In the genomic region with DNA sequence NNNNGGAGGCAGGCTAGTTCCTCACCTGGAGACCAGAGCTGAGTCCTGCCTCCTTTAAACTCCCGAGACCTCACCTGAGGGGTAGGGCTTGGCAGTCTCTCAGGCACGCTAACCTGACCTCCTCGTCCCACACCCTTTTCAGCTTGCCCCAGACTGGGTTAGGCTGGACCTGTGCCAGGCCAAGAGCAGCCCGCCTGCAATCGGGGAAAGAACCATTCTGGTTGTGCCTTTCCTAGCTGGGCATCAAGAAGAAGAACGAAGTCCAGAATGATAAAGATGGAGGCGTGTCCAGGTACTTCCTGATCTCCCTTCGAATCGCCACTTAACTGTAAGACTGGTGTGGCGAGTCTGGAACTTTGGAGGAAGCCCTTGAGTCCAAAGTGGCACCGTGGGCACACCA, we compare ENCODE assay signal across 15 mouse cellular contexts. TPM values are rescaled to one million over a fixed set of nuclear protein-coding genes. Genes with fewer than 3 reads are reported as not detected.
DNase-seq lines count a peak whose midpoint lies in the region; ATAC-seq and TF ChIP-seq lines count a peak whose summit lies in the region.
"Had no signal": no experiment of that assay in that cellular context is flagged by ENCODE, and none has a peak within 500 bp of the region (broad histone marks: within the 10 kb centered on the region; RNA-seq: fewer than 3 reads in every experiment).

No protein-coding gene starts in this region.

- no peak for TF ChIP-seq EP300 in lung, postnatal 0 days (IDR thresholded peaks at IDR 0.05)

- TF ChIP-seq CTCF in lung, postnatal 0 days (IDR thresholded peaks at IDR 0.05), result no peak

- ATAC-seq in heart, embryonic 13.5 days (ENCODE audit: extremely low read depth, insufficient number of reproducible peaks, low FRiP score, low TSS enrichment), result no peak
- ATAC-seq in lung, postnatal 0 days, result peak; percentile 16
- ATAC-seq in erythroid progenitor cell, adult 5-6 weeks (replicated peaks; ENCODE audit: low FRiP score, poor library complexity, severe bottlenecking), result no peak
- ATAC-seq: forebrain, embryonic 14.5 days; hindbrain, postnatal 0 days had no signal

- no peak overlapping the region for H3K4me3 ChIP-seq in heart, embryonic 13.5 days
- H3K4me3 ChIP-seq in lung, postnatal 0 days (ENCODE audit: low read depth, low read length), result no peak overlapping the region
- H3K4me3 ChIP-seq: myocyte had no signal

- WGBS in heart, embryonic 13.5 days, result 72% methylated on average over 11 of the region's 11 CpGs
- 39% methylated on average over 11 of the region's 11 CpGs for WGBS in lung, postnatal 0 days

- no peaks in the 10 kb centered on the region for H3K9me3 ChIP-seq in heart, embryonic 13.5 days
- H3K9me3 ChIP-seq in lung, postnatal 0 days (ENCODE audit: low read length), result no peaks in the 10 kb centered on the region

- peak overlapping the region; percentile 72 for H3K27ac ChIP-seq in heart, embryonic 13.5 days (replicated peaks)
- peak overlapping the region; percentile 79 for H3K27ac ChIP-seq in lung, postnatal 0 days (ENCODE audit: low read length)
- H3K27ac ChIP-seq: hindbrain, postnatal 0 days had no signal

- peaks cover 11% of the 10 kb centered on the region for H3K36me3 ChIP-seq in heart, embryonic 13.5 days
- H3K36me3 ChIP-seq in lung, postnatal 0 days (ENCODE audit: insufficient read depth, low read length), result no peaks in the 10 kb centered on the region

- no peak overlapping the region for H3K9ac ChIP-seq in heart, embryonic 13.5 days
- no peak overlapping the region for H3K9ac ChIP-seq in lung, postnatal 0 days (replicated peaks; ENCODE audit: low read depth)

- no peak for DNase-seq in heart, adult 9 months (ENCODE audit: low spot score in 2 of 2)
- DNase-seq in urinary bladder, postnatal 14 days (ENCODE audit: low spot score), result peak; percentile 58
- no peak for DNase-seq in urinary bladder, postnatal 25 days (ENCODE audit: low spot score)
- DNase-seq in lung, postnatal 0 days (ENCODE audit: low spot score), result peak; percentile 75
- DNase-seq in gastrocnemius, postnatal 36 days, result no peak
- no peak for DNase-seq in right cerebral cortex, postnatal 14 days
- DNase-seq: gastrocnemius, postnatal 25 days; retina, postnatal 1 day; thymus, postnatal 4 days had no signal

- H3K4me2 ChIP-seq in heart, embryonic 13.5 days, result no peak overlapping the region
- H3K4me2 ChIP-seq in lung, postnatal 0 days (replicated peaks; ENCODE audit: low read depth, low read length), result no peak overlapping the region
- H3K4me2 ChIP-seq: liver, embryonic 11.5 days had no signal

- intact Hi-C loops in gastrocnemius, postnatal 36 days (cut with DNase I), result loop anchor here (2.0 to 10.0 kb wide), 2 partner anchors 31 to 1965 kb away; a partner anchor contains a TSS

- peaks cover 35% of the 10 kb centered on the region for H3K4me1 ChIP-seq in heart, embryonic 13.5 days
- H3K4me1 ChIP-seq in lung, postnatal 0 days (ENCODE audit: insufficient read depth, low read depth, low read length), result peaks cover 15% of the 10 kb centered on the region

- H3K27me3 ChIP-seq in heart, embryonic 13.5 days (replicated peaks), result no peaks in the 10 kb centered on the region
- no peaks in the 10 kb centered on the region for H3K27me3 ChIP-seq in lung, postnatal 0 days (replicated peaks; ENCODE audit: insufficient read depth, low read length)

RNA-seq across cellular contexts. Expression of a gene that starts 1.1 kb away (rescaled TPM):
- 131 and 145 TPM in 2 replicates for polyA plus RNA-seq in heart, embryonic 13.5 days (2015; fragmentation: Nextera tagmentation; extraction: Ambion mirVana)
- 292 and 310 TPM in 2 replicates for polyA plus RNA-seq in lung, postnatal 0 days (2015; fragmentation: Nextera tagmentation; extraction: Ambion mirVana)
- total RNA-seq in gastrocnemius, postnatal 36 days (2021), result 100 to 1,000 TPM; 235 to 282 TPM
- total RNA-seq in erythroid progenitor cell, adult 5-6 weeks (2015; ENCODE audit: low replicate concordance), result 44.0 and 57.7 TPM in 2 replicates
- total RNA-seq in erythroid progenitor cell, adult 5-6 weeks (2017; ENCODE audit: low replicate concordance), result 37.1 and 38.0 TPM in 2 replicates

RNA-seq across cellular contexts. Expression of a gene that starts 27.2 kb away (rescaled TPM):
- not detected in 2 replicates for polyA plus RNA-seq in heart, embryonic 13.5 days (2015; fragmentation: Nextera tagmentation; extraction: Ambion mirVana)
- polyA plus RNA-seq in lung, postnatal 0 days (2015; fragmentation: Nextera tagmentation; extraction: Ambion mirVana), result 0.12 and 0.15 TPM in 2 replicates
- under 1 TPM; 0.25 to 0.31 TPM for total RNA-seq in gastrocnemius, postnatal 36 days (2021)
- total RNA-seq in erythroid progenitor cell, adult 5-6 weeks (2015; ENCODE audit: low replicate concordance), result 0.72 and 5.0 TPM in 2 replicates
- 0.64 TPM in 1 of 2 replicates, not detected in the other for total RNA-seq in erythroid progenitor cell, adult 5-6 weeks (2017; ENCODE audit: low replicate concordance)
- polyA plus RNA-seq: forebrain, embryonic 14.5 days; liver, embryonic 11.5 days; myocyte had no signal

RNA-seq across cellular contexts. Expression of a gene that starts 31.3 kb away (rescaled TPM):
- 26.4 and 29.9 TPM in 2 replicates for polyA plus RNA-seq in heart, embryonic 13.5 days (2015; fragmentation: Nextera tagmentation; extraction: Ambion mirVana)
- 9.7 and 9.9 TPM in 2 replicates for polyA plus RNA-seq in lung, postnatal 0 days (2015; fragmentation: Nextera tagmentation; extraction: Ambion mirVana)
- 1 to 10 TPM; 1.5 to 1.7 TPM for total RNA-seq in gastrocnemius, postnatal 36 days (2021)
- total RNA-seq in erythroid progenitor cell, adult 5-6 weeks (2015; ENCODE audit: low replicate concordance), result 28.1 and 28.9 TPM in 2 replicates
- total RNA-seq in erythroid progenitor cell, adult 5-6 weeks (2017; ENCODE audit: low replicate concordance), result 12.7 and 19.5 TPM in 2 replicates

RNA-seq across cellular contexts. Expression of a gene that starts 46.6 kb away (rescaled TPM):
- 43.3 and 46.9 TPM in 2 replicates for polyA plus RNA-seq in heart, embryonic 13.5 days (2015; fragmentation: Nextera tagmentation; extraction: Ambion mirVana)
- polyA plus RNA-seq in lung, postnatal 0 days (2015; fragmentation: Nextera tagmentation; extraction: Ambion mirVana), result 64.2 and 64.6 TPM in 2 replicates
- total RNA-seq in gastrocnemius, postnatal 36 days (2021), result 100 to 1,000 TPM; 113 to 156 TPM
- total RNA-seq in erythroid progenitor cell, adult 5-6 weeks (2015; ENCODE audit: low replicate concordance), result 11.2 and 14.7 TPM in 2 replicates
- 1.8 and 17.5 TPM in 2 replicates for total RNA-seq in erythroid progenitor cell, adult 5-6 weeks (2017; ENCODE audit: low replicate concordance)

RNA-seq across cellular contexts. Expression of a gene that starts 50.0 kb away (rescaled TPM):
- polyA plus RNA-seq in heart, embryonic 13.5 days (2015; fragmentation: Nextera tagmentation; extraction: Ambion mirVana), result 26.7 and 29.0 TPM in 2 replicates
- polyA plus RNA-seq in lung, postnatal 0 days (2015; fragmentation: Nextera tagmentation; extraction: Ambion mirVana), result 33.4 and 37.2 TPM in 2 replicates
- total RNA-seq in gastrocnemius, postnatal 36 days (2021), result 1 to 10 TPM; 3.0 to 3.3 TPM
- 9.4 and 25.6 TPM in 2 replicates for total RNA-seq in erythroid progenitor cell, adult 5-6 weeks (2015; ENCODE audit: low replicate concordance)
- 6.1 and 10.3 TPM in 2 replicates for total RNA-seq in erythroid progenitor cell, adult 5-6 weeks (2017; ENCODE audit: low replicate concordance)

Comparison
In these comparisons a context has a peak if more than half of its experiments do, and no peak if none do; other contexts are left out.
1. DNase-seq: peak in urinary bladder, postnatal 14 days (single experiment) and lung, postnatal 0 days (single experiment); none in heart, adult 9 months (0 of 2), urinary bladder, postnatal 25 days (single experiment), gastrocnemius, postnatal 36 days (0 of 2) and right cerebral cortex, postnatal 14 days (single experiment).
2. RNA of a gene that starts 1.1 kb away (total RNA-seq): 235 to 282 TPM in gastrocnemius, postnatal 36 days; 37.1 to 57.7 TPM in erythroid progenitor cell, adult 5-6 weeks; every median in the first group is over 4 times any median in the second.
3. RNA of a gene that starts 31.3 kb away (total RNA-seq): 12.7 to 28.9 TPM in erythroid progenitor cell, adult 5-6 weeks; 1.5 to 1.7 TPM in gastrocnemius, postnatal 36 days; every median in the first group is over 4 times any median in the second.